Mouse (Mus musculus): ENCODE measurements around the gene Bcl2l14.

- TF ChIP-seq CTCF (IDR thresholded peaks at IDR 0.05; ENCODE audit: low read depth) = 0 out of 2 replicates have a peak, but pooled peaks have one; percentile 12
- no peak for TF ChIP-seq EP300 (IDR thresholded peaks at IDR 0.05; ENCODE audit: low read depth)
Observed at GRCm38 (mm10) chr6:134430161-134430799, 34.2 kb downstream of the Bcl2l14 start.

All from liver, embryonic 14.5 days (tissue).